Mouse (Mus musculus) stomach, embryonic 14.5 days (tissue): Measurements from ENCODE around the gene Nxpe3. TPM values are rescaled to one million over a fixed set of nuclear protein-coding genes. Genes with fewer than 3 reads are reported as not detected.

ENCODE experiments used
- ATAC-seq: fragments of 200-750 bp; cut with Nextera tagmentation; 2 replicates; pipeline ENCODE4 v1.8.0; 2017; ENCODE audit warnings: low read depth, moderate TSS enrichment; ENCODE audit not compliant: insufficient number of reproducible peaks, insufficient read depth, low FRiP score
- H3K27ac ChIP-seq: fragments of 300-500 bp; sonication (generic); 2 replicates; pipeline ENCODE4 v1.5.1; 2014; ENCODE audit warnings: mild to moderate bottlenecking, low read length, moderate library complexity, mixed read lengths
- H3K27me3 ChIP-seq: fragments of 300-500 bp; sonication (generic); 2 replicates; pipeline ENCODE4 v1.6.1; 2014; ENCODE audit warnings: low read length, control low read depth, mixed read lengths; ENCODE audit not compliant: control insufficient read depth, insufficient read depth
- H3K36me3 ChIP-seq: fragments of 300-500 bp; sonication (generic); 2 replicates; pipeline ENCODE4 v1.6.1; 2014; ENCODE audit warnings: mild to moderate bottlenecking, control low read depth, low read length, moderate library complexity, mixed read lengths; ENCODE audit not compliant: control insufficient read depth, insufficient read depth
- H3K4me1 ChIP-seq: fragments of 300-500 bp; sonication (generic); 2 replicates; pipeline ENCODE4 v1.6.1; 2014; ENCODE audit warnings: low read length, control low read depth, mixed read lengths; ENCODE audit not compliant: control insufficient read depth, insufficient read depth
- H3K4me2 ChIP-seq: fragments of 300-500 bp; sonication (generic); replicated peaks from 2 replicates; pipeline ENCODE4 v1.6.1; 2014; ENCODE audit warnings: low read depth, low read length, control low read depth
- H3K4me3 ChIP-seq: fragments of 300-500 bp; sonication (generic); 2 replicates; pipeline ENCODE4 v1.5.1; 2014; ENCODE audit warnings: low read depth, low read length, control low read depth
- H3K9ac ChIP-seq: fragments of 300-500 bp; sonication (generic); replicated peaks from 2 replicates; pipeline ENCODE4 v1.6.1; 2014; ENCODE audit warnings: low read depth, mild to moderate bottlenecking, control low read depth, low read length, moderate library complexity, mixed read lengths
- H3K9me3 ChIP-seq: fragments of 300-500 bp; sonication (generic); 2 replicates; pipeline ENCODE4 v1.6.1; 2016; ENCODE audit warnings: low read depth, low read length, control low read depth; ENCODE audit not compliant: control insufficient read depth
- WGBS: fragments of 180-500 bp; shearing (Covaris S2); extraction: QIAGEN DNeasy Blood & Tissue Kit; methylation state at CpG from one replicate; pipeline ENCODE4 v1.1.7; 2014; 5-methylcytosine and 5-hydroxymethylcytosine counted together
- polyA plus RNA-seq: library from polyadenylated mRNA; unstranded; fragments of >200 nt; fragmentation: Nextera tagmentation; extraction: Ambion mirVana; gene quantifications from 2 replicates; pipeline ENCODE4 v1.2.1, GENCODE M21; 2014

The Nxpe3 gene
- polyA plus RNA-seq, 1 experiment from 2014 or later: 0.52 TPM

- Histone ChIP-seq H3K27me3 (no peaks in the 10 kb centered on the region), H3K9ac (no peak overlapping the region), H3K4me3 (no peak overlapping the region), H3K27ac (no peak overlapping the region), H3K4me1 (no peaks in the 10 kb centered on the region), H3K4me2 (no peak overlapping the region), H3K36me3 (no peaks in the 10 kb centered on the region), H3K9me3 (no peaks in the 10 kb centered on the region)
- no peak for ATAC-seq
- WGBS: 96% methylated on average over 3 of the region's 3 CpGs
Observed at GRCm38 (mm10) chr16:55850485-55850884, 44.6 kb downstream of the Nxpe3 start.

GRCm38 (mm10) chr16:55847679-55848078 lies 47.4 kb downstream of the Nxpe3 start:
- Histone ChIP-seq H3K4me1 (no peaks in the 10 kb centered on the region), H3K9ac (no peak overlapping the region), H3K9me3 (no peaks in the 10 kb centered on the region), H3K4me2 (no peak overlapping the region), H3K36me3 (no peaks in the 10 kb centered on the region), H3K27ac (no peak overlapping the region), H3K4me3 (no peak overlapping the region), H3K27me3 (no peaks in the 10 kb centered on the region)
- WGBS: 81% methylated on average over 8 of the region's 8 CpGs
- ATAC-seq: no peak

GRCm38 (mm10) chr16:55844847-55845246 lies 50.2 kb downstream of the Nxpe3 start:
- ATAC-seq: no peak
- H3K9ac ChIP-seq: no peak overlapping the region
- H3K4me1 ChIP-seq: no peaks in the 10 kb centered on the region
- 95% methylated on average over 3 of the region's 3 CpGs for WGBS
- H3K27me3 ChIP-seq: no peaks in the 10 kb centered on the region
- H3K4me3 ChIP-seq: no peak overlapping the region
- no peaks in the 10 kb centered on the region for H3K36me3 ChIP-seq
- no peaks in the 10 kb centered on the region for H3K9me3 ChIP-seq
- no peak overlapping the region for H3K4me2 ChIP-seq
- H3K27ac ChIP-seq: no peak overlapping the region

- WGBS: 95% methylated on average over 12 of the region's 12 CpGs
- no peak for ATAC-seq
- Histone ChIP-seq H3K4me2 (no peak overlapping the region), H3K27me3 (no peaks in the 10 kb centered on the region), H3K4me1 (no peaks in the 10 kb centered on the region), H3K27ac (no peak overlapping the region), H3K9ac (no peak overlapping the region), H3K9me3 (no peaks in the 10 kb centered on the region), H3K36me3 (no peaks in the 10 kb centered on the region), H3K4me3 (no peak overlapping the region)
Observed at GRCm38 (mm10) chr16:55843919-55844318, 51.2 kb downstream of the Nxpe3 start.

- H3K4me1 ChIP-seq: no peaks in the 10 kb centered on the region
- no peak overlapping the region for H3K9ac ChIP-seq
- H3K4me2 ChIP-seq: no peak overlapping the region
- no peak overlapping the region for H3K27ac ChIP-seq
- no peak overlapping the region for H3K4me3 ChIP-seq
- no peaks in the 10 kb centered on the region for H3K9me3 ChIP-seq
- WGBS: 81% methylated on average over 5 of the region's 5 CpGs
- H3K27me3 ChIP-seq: no peaks in the 10 kb centered on the region
- no peaks in the 10 kb centered on the region for H3K36me3 ChIP-seq
- ATAC-seq: no peak
Observed at GRCm38 (mm10) chr16:55843134-55843533, 52.0 kb downstream of the Nxpe3 start.

DNA sequence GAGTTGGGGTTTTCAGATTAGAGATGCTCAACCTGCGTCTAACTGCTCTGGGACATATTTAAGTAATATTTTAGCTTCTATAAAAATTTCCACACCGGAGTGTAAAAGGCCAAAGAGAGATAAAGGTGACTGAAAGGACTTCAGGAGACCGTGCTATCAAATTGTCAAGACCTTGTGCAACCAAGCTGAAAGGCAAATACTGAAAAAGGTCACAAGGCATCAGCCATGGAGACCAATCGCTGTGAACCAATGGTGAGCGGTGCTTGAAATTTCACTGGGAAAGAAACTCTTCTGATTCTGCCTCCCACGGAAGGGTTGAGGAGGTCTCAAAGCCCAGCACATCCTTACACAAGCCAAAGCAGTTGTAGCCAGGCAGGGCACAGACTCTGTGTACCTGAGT lies 53.6 kb downstream of the Nxpe3 start:
- no peak overlapping the region for H3K27ac ChIP-seq
- WGBS: 89% methylated on average over 6 of the region's 6 CpGs
- H3K36me3 ChIP-seq: no peaks in the 10 kb centered on the region
- no peak overlapping the region for H3K4me3 ChIP-seq
- no peaks in the 10 kb centered on the region for H3K9me3 ChIP-seq
- no peaks in the 10 kb centered on the region for H3K27me3 ChIP-seq
- no peak overlapping the region for H3K9ac ChIP-seq
- H3K4me1 ChIP-seq: no peaks in the 10 kb centered on the region
- ATAC-seq: no peak
- H3K4me2 ChIP-seq: no peak overlapping the region

DNA sequence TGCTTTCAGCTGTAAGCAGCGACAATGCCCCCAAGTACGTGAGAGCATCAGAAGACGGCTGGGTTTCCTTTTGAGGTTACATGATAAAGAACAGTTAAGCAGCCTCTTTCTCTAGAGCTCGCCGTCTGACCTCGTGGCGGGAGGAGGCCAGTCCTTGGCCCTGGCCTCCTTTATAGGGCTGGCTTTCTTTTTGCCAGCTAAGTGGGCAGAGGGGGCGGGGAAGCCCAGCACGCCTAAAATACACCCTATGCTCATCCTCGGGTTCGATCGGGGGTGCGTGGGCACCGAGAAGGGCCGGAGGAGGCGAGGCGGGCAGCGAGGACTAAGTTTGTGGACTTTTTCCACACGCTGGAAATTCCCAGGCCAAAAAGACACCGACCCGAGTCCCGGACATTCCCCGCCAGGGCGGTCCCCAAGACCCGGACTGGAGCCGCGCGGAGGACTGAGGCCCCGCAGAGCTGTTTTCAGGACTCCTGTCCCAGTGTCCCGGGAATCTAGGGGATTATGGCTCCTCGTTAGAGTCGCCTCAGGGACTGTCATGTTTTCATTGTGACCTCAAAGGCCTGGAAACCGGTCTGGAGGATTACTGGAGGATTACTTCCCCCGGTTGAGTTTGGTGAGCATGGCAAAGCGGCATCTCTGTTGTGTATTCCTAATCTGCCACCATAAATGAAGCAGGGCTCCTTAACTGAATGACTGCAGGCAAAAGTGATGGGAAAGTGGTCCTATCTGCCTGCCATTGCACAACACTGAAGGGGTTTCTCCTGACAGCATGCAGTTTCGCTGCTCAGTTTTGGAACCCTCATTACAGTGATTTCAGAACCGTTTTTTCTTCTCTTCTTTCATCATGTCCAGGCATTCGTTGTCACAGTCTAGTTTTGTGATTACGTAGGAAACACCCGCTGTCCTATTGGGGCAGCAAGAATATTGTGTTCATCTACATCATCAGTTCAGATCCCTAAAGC lies 56.3 kb downstream of the Nxpe3 start, which contains the start of gene Nfkbiz:
Nfkbiz (minus strand) TSS at position 390 of the 965 bp plus-strand sequence.
- WGBS: under 1% methylated on average over 40 of the region's 40 CpGs
- Histone ChIP-seq H3K27me3 (no peaks in the 10 kb centered on the region), H3K9ac (peak within 1 kb of the TSS; percentile 61), H3K4me2 (peak within 1 kb of the TSS; percentile 72), H3K4me1 (no peaks in the 10 kb centered on the region), H3K4me3 (peak within 1 kb of the TSS; percentile 61), H3K36me3 (no peaks in the 10 kb centered on the region), H3K27ac (peak within 1 kb of the TSS; percentile 72), H3K9me3 (no peaks in the 10 kb centered on the region)
- peak; percentile 91 for ATAC-seq

- Histone ChIP-seq H3K4me3 (peak overlapping the region; percentile 61), H3K36me3 (no peaks in the 10 kb centered on the region), H3K9ac (peak overlapping the region; percentile 61), H3K4me2 (peak overlapping the region; percentile 72), H3K27ac (peak overlapping the region; percentile 72; the same call in 1 of the 2 replicates), H3K9me3 (no peaks in the 10 kb centered on the region), H3K4me1 (no peaks in the 10 kb centered on the region), H3K27me3 (no peaks in the 10 kb centered on the region)
- ATAC-seq: no peak
- 6% methylated on average over 3 of the region's 3 CpGs for WGBS
Observed at GRCm38 (mm10) chr16:55838129-55838509, 57.0 kb downstream of the Nxpe3 start.
